Comparison of ENCODE assay signal across 22 mouse cellular contexts in the genomic region with DNA sequence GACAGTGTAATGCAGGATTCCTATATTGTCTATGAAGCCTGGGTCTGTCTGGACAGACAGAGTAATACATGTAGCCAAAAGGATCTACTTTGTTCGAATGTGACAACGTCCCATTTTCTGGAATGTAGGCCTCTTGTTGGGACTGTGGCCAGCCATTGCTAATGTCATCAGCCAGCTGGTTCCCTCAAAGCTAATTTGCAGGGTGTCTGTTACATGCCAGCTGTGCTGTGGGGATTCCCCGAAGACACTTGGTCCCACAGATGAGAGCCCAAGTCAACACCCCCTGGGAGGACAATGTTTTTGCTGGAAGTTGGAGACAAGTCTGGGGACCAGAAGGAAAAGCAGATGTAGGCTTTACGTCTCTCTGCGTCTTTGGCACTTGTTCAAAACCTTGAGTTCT. TPM values are rescaled to one million over a fixed set of nuclear protein-coding genes. Genes with fewer than 3 reads are reported as not detected.
A peak's percentile ranks its signal among the peaks of the same experiment; 100 is the strongest.
DNase-seq lines count a peak whose midpoint lies in the region; ATAC-seq and TF ChIP-seq lines count a peak whose summit lies in the region.
"Had no signal": no experiment of that assay in that cellular context is flagged by ENCODE, and none has a peak within 500 bp of the region (broad histone marks: within the 10 kb centered on the region; RNA-seq: fewer than 3 reads in every experiment).

No protein-coding gene starts in this region.

- 76% methylated on average over 5 of the region's 5 CpGs for WGBS in forebrain, embryonic 14.5 days
- 91% methylated on average over 5 of the region's 5 CpGs for WGBS in forebrain, embryonic 12.5 days

- H3K27me3 ChIP-seq in forebrain, embryonic 14.5 days (replicated peaks; ENCODE audit: control insufficient read depth, insufficient read depth, low read length), result no peaks in the 10 kb centered on the region
- no peaks in the 10 kb centered on the region for H3K27me3 ChIP-seq in forebrain, embryonic 12.5 days
- H3K27me3 ChIP-seq: embryonic facial prominence, embryonic 12.5 days; hindbrain, embryonic 13.5 days; midbrain, embryonic 15.5 days; neural tube, embryonic 12.5 days had no signal

- no peak overlapping the region for H3K4me3 ChIP-seq in forebrain, embryonic 14.5 days (ENCODE audit: low read depth, low read length)
- H3K4me3 ChIP-seq in forebrain, embryonic 12.5 days (replicated peaks), result no peak overlapping the region
- no peak overlapping the region for H3K4me3 ChIP-seq in layer of hippocampus, adult 2 months
- H3K4me3 ChIP-seq: embryonic facial prominence, embryonic 12.5 days; hindbrain, embryonic 13.5 days; midbrain, embryonic 15.5 days; neural tube, embryonic 12.5 days had no signal

- peak; percentile 7 for DNase-seq in forebrain, embryonic 14.5 days (ENCODE audit: low spot score)
- peak; percentile 20 to 35 for DNase-seq in left cerebral cortex, postnatal 14 days (ENCODE audit: low spot score in 2 of 2)
- DNase-seq in left cerebral cortex, adult 8-10 months (ENCODE audit: low spot score in 2 of 2), result no peak
- peak; percentile 39 to 54 for DNase-seq in layer of hippocampus, adult 2 months (ENCODE audit: low spot score in 2 of 2)
- DNase-seq in lung, postnatal 36 days, result peak; percentile 6
- no peak for DNase-seq in spleen, adult 18-20 months
- DNase-seq: adrenal gland, postnatal 10 days; cerebellum, postnatal 25 days; retina, postnatal 1 day; thymus, postnatal 25 days had no signal

- H3K36me3 ChIP-seq in forebrain, embryonic 14.5 days (ENCODE audit: control insufficient read depth, insufficient read depth, low read length), result no peaks in the 10 kb centered on the region
- H3K36me3 ChIP-seq in forebrain, embryonic 12.5 days (replicated peaks), result no peaks in the 10 kb centered on the region
- H3K36me3 ChIP-seq: embryonic facial prominence, embryonic 12.5 days; midbrain, embryonic 15.5 days; neural tube, embryonic 12.5 days had no signal

- ATAC-seq in forebrain, embryonic 14.5 days, result no peak
- no peak for ATAC-seq in forebrain, embryonic 12.5 days (ENCODE audit: low FRiP score)
- ATAC-seq in granulocyte monocyte progenitor cell, adult 5-6 weeks (replicated peaks; ENCODE audit: poor library complexity, severe bottlenecking), result no peak
- ATAC-seq: intestine, embryonic 16.5 days; midbrain, embryonic 15.5 days had no signal

- intact Hi-C loops in left cerebral cortex, postnatal 14 days (cut with DNase I), result no loop called here

- no peak for TF ChIP-seq CTCF in layer of hippocampus, adult 2 months (conservative IDR thresholded peaks at IDR 0.05)

- H3K9ac ChIP-seq in forebrain, embryonic 14.5 days (ENCODE audit: low read length), result no peak overlapping the region
- H3K9ac ChIP-seq in forebrain, embryonic 12.5 days, result no peak overlapping the region
- H3K9ac ChIP-seq: embryonic facial prominence, embryonic 12.5 days; hindbrain, embryonic 13.5 days; midbrain, embryonic 15.5 days; neural tube, embryonic 12.5 days had no signal

- no peak overlapping the region for H3K27ac ChIP-seq in forebrain, embryonic 14.5 days (ENCODE audit: low read depth, low read length)
- no peak overlapping the region for H3K27ac ChIP-seq in forebrain, embryonic 12.5 days
- no peak overlapping the region for H3K27ac ChIP-seq in layer of hippocampus, adult 2 months
- H3K27ac ChIP-seq: embryonic facial prominence, embryonic 12.5 days; hindbrain, embryonic 13.5 days; macrophage; midbrain, embryonic 15.5 days; neural tube, embryonic 12.5 days; stomach, postnatal 0 days had no signal

- H3K4me2 ChIP-seq in forebrain, embryonic 14.5 days (ENCODE audit: low read length), result no peak overlapping the region
- no peak overlapping the region for H3K4me2 ChIP-seq in forebrain, embryonic 12.5 days
- H3K4me2 ChIP-seq: embryonic facial prominence, embryonic 12.5 days; heart, embryonic 11.5 days; hindbrain, embryonic 13.5 days; midbrain, embryonic 15.5 days; neural tube, embryonic 12.5 days had no signal

- no peaks in the 10 kb centered on the region for H3K4me1 ChIP-seq in forebrain, embryonic 14.5 days (ENCODE audit: control insufficient read depth, insufficient read depth, low read length)
- no peaks in the 10 kb centered on the region for H3K4me1 ChIP-seq in forebrain, embryonic 12.5 days
- H3K4me1 ChIP-seq: embryonic facial prominence, embryonic 12.5 days; hindbrain, embryonic 13.5 days; midbrain, embryonic 15.5 days; neural tube, embryonic 12.5 days had no signal

- no peaks in the 10 kb centered on the region for H3K9me3 ChIP-seq in forebrain, embryonic 14.5 days (replicated peaks; ENCODE audit: control insufficient read depth, low read length)
- H3K9me3 ChIP-seq in forebrain, embryonic 12.5 days, result no peaks in the 10 kb centered on the region
- H3K9me3 ChIP-seq: embryonic facial prominence, embryonic 12.5 days; hindbrain, embryonic 13.5 days; midbrain, embryonic 15.5 days; neural tube, embryonic 12.5 days had no signal

RNA-seq across cellular contexts. Expression of gene Ngb, which starts 35.9 kb away (rescaled TPM):
- 1.8 and 2.0 TPM in 2 replicates for polyA plus RNA-seq in forebrain, embryonic 14.5 days (2014; fragmentation: Nextera tagmentation; extraction: Ambion mirVana)
- polyA plus RNA-seq in forebrain, embryonic 12.5 days (2016; fragmentation: Nextera tagmentation; extraction: Ambion mirVana), result 0.44 and 0.57 TPM in 2 replicates
- total RNA-seq in left cerebral cortex, postnatal 14 days (2021), result 10 to 100 TPM in 1 of 2 experiments, 1 to 10 TPM in 1; 9.9 to 11.4 TPM
- 10 to 100 TPM in 1 of 4 experiments, 1 to 10 TPM in 3; 7.1 to 10.4 (median 8.5) TPM for total RNA-seq in left cerebral cortex, adult 8-10 months (2022)
- 1 to 10 TPM; 1.9 to 2.5 TPM for total RNA-seq in layer of hippocampus, adult 2 months (2021)
- not detected in 2 replicates for total RNA-seq in granulocyte monocyte progenitor cell, adult 5-6 weeks (2014; fragmentation: Nextera tagmentation)
- not detected in 2 replicates for total RNA-seq in granulocyte monocyte progenitor cell, adult 5-6 weeks (2017)
- total RNA-seq: gastrocnemius, adult 8-10 months had no signal

RNA-seq across cellular contexts. Expression of gene Tmem63c, which starts 45.3 kb away (rescaled TPM):
- 5.9 and 8.9 TPM in 2 replicates for polyA plus RNA-seq in forebrain, embryonic 14.5 days (2014; fragmentation: Nextera tagmentation; extraction: Ambion mirVana)
- polyA plus RNA-seq in forebrain, embryonic 12.5 days (2016; fragmentation: Nextera tagmentation; extraction: Ambion mirVana), result 1.5 and 1.6 TPM in 2 replicates
- 10 to 100 TPM; 41.2 to 43.1 TPM for total RNA-seq in left cerebral cortex, postnatal 14 days (2021)
- 10 to 100 TPM; 34.8 to 43.8 (median 37.5) TPM for total RNA-seq in left cerebral cortex, adult 8-10 months (2022)
- total RNA-seq in layer of hippocampus, adult 2 months (2021), result 10 to 100 TPM; 38.1 to 39.3 TPM
- not detected in 2 replicates for total RNA-seq in granulocyte monocyte progenitor cell, adult 5-6 weeks (2014; fragmentation: Nextera tagmentation)
- total RNA-seq in granulocyte monocyte progenitor cell, adult 5-6 weeks (2017), result not detected in 2 replicates
- total RNA-seq: liver, adult 2 months had no signal
- polyA plus RNA-seq: heart, embryonic 11.5 days; liver, adult 2 months; macrophage had no signal

Comparison
In these comparisons a context has a peak if more than half of its experiments do, and no peak if none do; other contexts are left out.
1. DNase-seq: peak in forebrain, embryonic 14.5 days (single experiment), left cerebral cortex, postnatal 14 days (2 of 2), layer of hippocampus, adult 2 months (2 of 2) and lung, postnatal 36 days (single experiment); none in left cerebral cortex, adult 8-10 months (0 of 2) and spleen, adult 18-20 months (0 of 2).
2. RNA of gene Tmem63c, which starts 45.3 kb away (total RNA-seq): 41.2 to 43.1 TPM in left cerebral cortex, postnatal 14 days, 38.1 to 39.3 TPM in layer of hippocampus, adult 2 months and 34.8 to 43.8 TPM in left cerebral cortex, adult 8-10 months; not detected in granulocyte monocyte progenitor cell, adult 5-6 weeks; every median in the first group is over 10 times any median in the second.